Mouse (Mus musculus) thymus, postnatal 4 days (tissue): ENCODE measurements around the gene Pom121l12.

ENCODE experiments used
- DNase-seq: peaks from one replicate; pipeline ENCODE4 v3.0.0; 2021

Pom121l12 gene

GRCm38 (mm10) chr11:14598976-14599375 lies at the start of gene Pom121l12:
Gene Pom121l12, plus strand, starts transcription at chr11:14599276.
- DNase-seq, result no peak

GRCm38 (mm10) chr11:14611859-14612258 lies 12.8 kb downstream of the Pom121l12 start:
- DNase-seq, result no peak
